Mouse (Mus musculus) hindbrain, postnatal 0 days (tissue): ENCODE data around the gene Klf15. TPM values are rescaled to one million over a fixed set of nuclear protein-coding genes. Genes with fewer than 3 reads are reported as not detected.

Experiments
- ATAC-seq: fragments of 200-750 bp; cut with Nextera tagmentation; 2 replicates; pipeline ENCODE4 v1.8.0; 2017; ENCODE audit warnings: mild to moderate bottlenecking, moderate TSS enrichment, moderate library complexity
- DNase-seq: peaks from one replicate; pipeline ENCODE4 v3.0.0-alpha.2; 2015; ENCODE audit warnings: low spot score
- H3K27ac ChIP-seq: fragments of 300-500 bp; sonication (generic); 2 replicates; pipeline ENCODE4 v1.5.1; 2014; ENCODE audit warnings: mild to moderate bottlenecking
- H3K27me3 ChIP-seq: fragments of 300-500 bp; sonication (generic); 2 replicates; pipeline ENCODE4 v1.6.1; 2014; ENCODE audit warnings: low read length, mixed read lengths; ENCODE audit not compliant: insufficient read depth
- H3K36me3 ChIP-seq: fragments of 300-500 bp; sonication (generic); 2 replicates; pipeline ENCODE4 v1.6.1; 2014; ENCODE audit warnings: low read length, mixed read lengths; ENCODE audit not compliant: insufficient read depth
- H3K4me1 ChIP-seq: fragments of 300-500 bp; sonication (generic); 2 replicates; pipeline ENCODE4 v1.6.1; 2014; ENCODE audit warnings: antibody characterized with exemption, low read length, mixed read lengths; ENCODE audit not compliant: insufficient read depth
- H3K4me2 ChIP-seq: fragments of 300-500 bp; sonication (generic); 2 replicates; pipeline ENCODE4 v1.6.1; 2014; ENCODE audit warnings: low read depth, mild to moderate bottlenecking, low read length, moderate library complexity, mixed read lengths
- H3K4me3 ChIP-seq: fragments of 300-500 bp; sonication (generic); 2 replicates; pipeline ENCODE4 v1.5.1; 2014; ENCODE audit warnings: low read length
- H3K9ac ChIP-seq: fragments of 300-500 bp; sonication (generic); replicated peaks from 2 replicates; pipeline ENCODE4 v1.6.1; 2014; ENCODE audit warnings: mild to moderate bottlenecking, low read length, moderate library complexity, mixed read lengths
- H3K9me3 ChIP-seq: fragments of 300-500 bp; sonication (generic); 2 replicates; pipeline ENCODE4 v1.6.1; 2016; ENCODE audit warnings: low read length, mixed read lengths
- CTCF ChIP-seq: IDR thresholded peaks from 2 replicates; pipeline ENCODE4 v1.5.1; 2016; ENCODE audit warnings: antibody characterized with exemption, control low read depth, low read depth
- WGBS: fragments of 180-500 bp; shearing (Covaris S2); extraction: QIAGEN DNeasy Blood & Tissue Kit; methylation state at CpG from one replicate; pipeline ENCODE4 v1.1.7; 2014; 5-methylcytosine and 5-hydroxymethylcytosine counted together
- polyA plus RNA-seq: library from polyadenylated mRNA; unstranded; fragments of >200 nt; fragmentation: Nextera tagmentation; extraction: Ambion mirVana; gene quantifications from 2 replicates; pipeline ENCODE4 v1.2.1, GENCODE M21; 2015
- total RNA-seq: library from RNA; depleted of rRNA; stranded (reverse); fragments of >200 nt; gene quantifications from 2 replicates; pipeline ENCODE4 v1.2.3, GENCODE M21; 2014

Gene Klf15
- total and polyA plus RNA-seq, 2 experiments from 2014 or later, result 26.6 to 43.2 TPM

GRCm38 (mm10) chr6:90486176-90486921 is 24.0 kb downstream of the Klf15 start, which contains the start of gene Aldh1l1:
Gene Aldh1l1 (plus strand): TSS chr6:90486427.
- ATAC-seq (no peak), DNase-seq (no peak)
- H3K36me3 ChIP-seq, result no peaks in the 10 kb centered on the region
- no peak within 1 kb of the TSS for H3K27ac ChIP-seq
- H3K9ac ChIP-seq, result no peak within 1 kb of the TSS
- no peaks in the 10 kb centered on the region for H3K9me3 ChIP-seq
- no peaks in the 10 kb centered on the region for H3K4me1 ChIP-seq
- H3K27me3 ChIP-seq, result no peaks in the 10 kb centered on the region
- no peak within 1 kb of the TSS for H3K4me3 ChIP-seq
- no peak for TF ChIP-seq CTCF
- 87% methylated on average over 12 of the region's 12 CpGs for WGBS
- no peak within 1 kb of the TSS for H3K4me2 ChIP-seq

GRCm38 (mm10) chr6:90487531-90487930 is 25.2 kb downstream of the Klf15 start:
- no peak overlapping the region for H3K9ac ChIP-seq
- WGBS, result 95% methylated on average over 1 of the region's 1 CpGs
- no peak overlapping the region for H3K27ac ChIP-seq
- no peaks in the 10 kb centered on the region for H3K9me3 ChIP-seq
- DNase-seq (no peak), ATAC-seq (no peak)
- no peak overlapping the region for H3K4me2 ChIP-seq
- H3K4me1 ChIP-seq, result no peaks in the 10 kb centered on the region
- no peaks in the 10 kb centered on the region for H3K36me3 ChIP-seq
- no peak overlapping the region for H3K4me3 ChIP-seq
- no peaks in the 10 kb centered on the region for H3K27me3 ChIP-seq
- TF ChIP-seq CTCF, result no peak

- no peaks in the 10 kb centered on the region for H3K27me3 ChIP-seq
- WGBS, result 89% methylated on average over 3 of the region's 3 CpGs
These were observed 27.2 kb downstream of the Klf15 start for GRCm38 (mm10) chr6:90489532-90489931.

GRCm38 (mm10) chr6:90490976-90491375 is 28.6 kb downstream of the Klf15 start:
- peak overlapping the region; percentile 38; the same call in 1 of the 2 replicates for H3K27ac ChIP-seq
- H3K4me3 ChIP-seq, result no peak overlapping the region
- DNase-seq (peak; percentile 74), ATAC-seq (peak; percentile 69)
- no peak overlapping the region for H3K9ac ChIP-seq
- no peaks in the 10 kb centered on the region for H3K27me3 ChIP-seq
- no peaks in the 10 kb centered on the region for H3K36me3 ChIP-seq
- 38% methylated on average over 2 of the region's 2 CpGs for whole genome bisulfite sequencing
- H3K4me2 ChIP-seq, result no peak overlapping the region
- H3K9me3 ChIP-seq, result no peaks in the 10 kb centered on the region
- peaks cover 4% of the 10 kb centered on the region; the same call in 1 of the 2 replicates for H3K4me1 ChIP-seq
- TF ChIP-seq CTCF, result no peak

More at GRCm38 (mm10) chr6:90489532-90489931, 27.2 kb downstream of the Klf15 start:
- no peaks in the 10 kb centered on the region for H3K36me3 ChIP-seq
- H3K4me2 ChIP-seq, result no peak overlapping the region
- TF ChIP-seq CTCF, result no peak
- no peaks in the 10 kb centered on the region for H3K4me1 ChIP-seq
- H3K9ac ChIP-seq, result no peak overlapping the region
- no peak overlapping the region for H3K27ac ChIP-seq
- no peak overlapping the region for H3K4me3 ChIP-seq
- DNase-seq (no peak), ATAC-seq (no peak)
- no peaks in the 10 kb centered on the region for H3K9me3 ChIP-seq

GRCm38 (mm10) chr6:90491956-90492744 is 29.8 kb downstream of the Klf15 start:
- H3K9ac ChIP-seq, result no peak overlapping the region
- no peak for DNase-seq
- H3K4me2 ChIP-seq, result no peak overlapping the region
- TF ChIP-seq CTCF, result no peak
- ATAC-seq, result no peak
- H3K4me3 ChIP-seq, result no peak overlapping the region
- no peaks in the 10 kb centered on the region for H3K9me3 ChIP-seq
- no peaks in the 10 kb centered on the region for H3K27me3 ChIP-seq
- H3K4me1 ChIP-seq, result peaks cover 4% of the 10 kb centered on the region; the same call in 1 of the 2 replicates
- no peaks in the 10 kb centered on the region for H3K36me3 ChIP-seq
- 77% methylated on average over 10 of the region's 10 CpGs for WGBS
- no peak overlapping the region for H3K27ac ChIP-seq

- Histone ChIP-seq H3K9ac (no peak overlapping the region), H3K36me3 (no peaks in the 10 kb centered on the region), H3K27ac (peak overlapping the region; percentile 70), H3K4me2 (no peak overlapping the region), H3K9me3 (no peaks in the 10 kb centered on the region), H3K4me1 (peaks cover 4% of the 10 kb centered on the region; the same call in 1 of the 2 replicates), H3K4me3 (no peak overlapping the region), H3K27me3 (no peaks in the 10 kb centered on the region)
- DNase-seq, result no peak
- no peak for ATAC-seq
- 62% methylated on average over 3 of the region's 3 CpGs for WGBS
- no peak for TF ChIP-seq CTCF
These were observed 31.8 kb downstream of the Klf15 start for GRCm38 (mm10) chr6:90494155-90494554.

- DNase-seq, result no peak
- no peak for TF ChIP-seq CTCF
- ATAC-seq, result no peak
- no peaks in the 10 kb centered on the region for H3K36me3 ChIP-seq
- no peaks in the 10 kb centered on the region for H3K9me3 ChIP-seq
- no peak overlapping the region for H3K9ac ChIP-seq
- H3K4me2 ChIP-seq, result no peak overlapping the region
- H3K4me1 ChIP-seq, result peaks cover 8% of the 10 kb centered on the region; the same call in 1 of the 2 replicates
- WGBS, result 93% methylated on average over 3 of the region's 3 CpGs
- no peak overlapping the region for H3K4me3 ChIP-seq
- no peaks in the 10 kb centered on the region for H3K27me3 ChIP-seq
- H3K27ac ChIP-seq, result peak overlapping the region; percentile 70
These were observed 32.2 kb downstream of the Klf15 start for GRCm38 (mm10) chr6:90494566-90494965.
